Mouse (Mus musculus): ENCODE data around the gene Gm5565. TPM values are rescaled to one million over a fixed set of nuclear protein-coding genes. Genes with fewer than 3 reads are reported as not detected.
"Not testable (repeated sequence)": the region's sequence is repeated elsewhere in the genome, so short reads cannot be mapped to it uniquely, and the experiment has no call there.

The Gm5565 gene
- polyA plus RNA-seq (2016; fragmentation: Nextera tagmentation; extraction: Ambion mirVana) = not detected in 2 replicates

DNA sequence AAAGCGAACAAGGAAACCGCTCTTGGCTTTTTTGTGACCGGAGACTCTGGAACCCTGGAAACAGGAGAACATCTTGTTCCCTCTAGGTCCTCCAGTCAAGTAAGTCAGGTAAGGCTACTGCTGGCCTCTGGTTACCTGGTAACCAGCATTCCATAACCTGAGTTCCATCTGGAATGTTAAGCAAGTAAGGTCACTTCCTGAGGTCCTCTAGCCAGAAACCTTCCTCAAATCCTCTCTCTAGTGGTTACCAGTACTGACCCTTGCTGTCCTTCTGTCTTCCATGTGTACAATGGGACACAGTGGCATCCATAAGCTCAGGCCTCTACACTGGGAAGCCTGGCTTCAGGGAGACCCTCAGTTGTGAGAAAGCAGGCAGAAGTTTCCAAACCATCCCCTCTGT lies at the start of gene Gm5565:
Gene Gm5565, minus strand, starts transcription at position 101 of the 400 bp plus-strand sequence.
- not testable (repeated sequence) for H3K27ac ChIP-seq; H3K27me3 ChIP-seq; H3K4me1 ChIP-seq; H3K4me2 ChIP-seq (replicated peaks); H3K4me3 ChIP-seq; ATAC-seq (ENCODE audit: low FRiP score); H3K9ac ChIP-seq; H3K36me3 ChIP-seq
- WGBS = 93% methylated on average over 3 of the region's 3 CpGs
- peaks cover 14% of the 10 kb centered on the region; the same call in 1 of the 2 replicates for H3K9me3 ChIP-seq (replicated peaks)

DNA sequence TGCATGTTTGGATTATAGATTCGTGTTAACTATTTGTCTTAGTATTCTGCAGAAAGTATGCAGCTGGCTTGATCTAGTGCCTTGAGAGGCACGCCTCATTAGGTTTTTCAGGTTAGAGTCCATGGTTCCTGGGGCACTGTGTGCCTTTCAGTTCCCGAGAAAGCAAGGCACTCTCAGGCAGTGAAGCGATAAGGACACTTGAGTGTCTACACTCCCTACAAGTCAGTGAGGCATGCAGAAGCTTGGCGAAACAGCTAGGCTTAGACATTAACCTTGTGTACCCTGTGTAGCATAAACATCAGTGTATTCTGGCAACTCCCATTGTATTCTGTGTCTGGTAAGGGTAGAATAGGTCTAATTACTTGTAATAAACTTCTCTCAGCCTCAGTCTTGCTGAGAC lies 45.2 kb upstream of the Gm5565 start:
- no peak for ATAC-seq (ENCODE audit: low FRiP score)
- Histone ChIP-seq H3K27ac (no peak overlapping the region), H3K4me3 (no peak overlapping the region), H3K4me1 (no peaks in the 10 kb centered on the region), H3K27me3 (no peaks in the 10 kb centered on the region), H3K36me3 (peaks cover 82% of the 10 kb centered on the region), H3K4me2 (replicated peaks) (no peak overlapping the region), H3K9ac (no peak overlapping the region), H3K9me3 (replicated peaks) (0 out of 2 replicates have a peak, but pooled peaks cover 4% of the 10 kb centered on the region)
- 94% methylated on average over 5 of the region's 5 CpGs for WGBS

GRCm38 (mm10) chr5:146203921-146204320 lies 43.6 kb upstream of the Gm5565 start:
- no peaks in the 10 kb centered on the region for H3K27me3 ChIP-seq
- H3K4me2 ChIP-seq (replicated peaks) = no peak overlapping the region
- ATAC-seq (ENCODE audit: low FRiP score) = no peak
- H3K9ac ChIP-seq = no peak overlapping the region
- 0 out of 2 replicates have a peak, but pooled peaks cover 4% of the 10 kb centered on the region for H3K9me3 ChIP-seq (replicated peaks)
- H3K4me3 ChIP-seq = no peak overlapping the region
- no peaks in the 10 kb centered on the region for H3K4me1 ChIP-seq
- WGBS = 89% methylated on average over 2 of the region's 2 CpGs
- H3K27ac ChIP-seq = no peak overlapping the region
- peaks cover 70% of the 10 kb centered on the region for H3K36me3 ChIP-seq

DNA sequence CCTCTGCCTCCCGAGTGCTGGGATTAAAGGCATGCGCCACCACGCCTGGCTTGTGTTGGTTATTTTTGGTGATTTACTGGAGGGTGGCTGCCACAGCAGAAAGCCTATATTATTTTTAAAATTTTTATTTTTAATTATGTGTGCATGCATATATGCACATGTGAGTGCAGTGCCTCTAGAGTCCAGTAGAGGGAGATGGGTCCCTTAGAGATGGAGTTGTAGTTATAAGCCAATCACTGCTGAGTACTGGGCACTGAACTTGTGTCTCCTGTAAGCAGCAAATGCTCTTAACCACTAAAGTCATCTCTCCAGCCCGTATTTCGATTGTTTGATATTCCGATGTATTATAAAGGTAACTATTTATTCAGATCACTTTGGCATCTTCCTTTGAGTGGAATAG lies 40.2 kb upstream of the Gm5565 start:
- Histone ChIP-seq H3K9me3 (replicated peaks) (0 out of 2 replicates have a peak, but pooled peaks cover 4% of the 10 kb centered on the region), H3K27ac (no peak overlapping the region), H3K36me3 (peaks cover 37% of the 10 kb centered on the region), H3K4me2 (replicated peaks) (no peak overlapping the region), H3K9ac (no peak overlapping the region), H3K4me1 (no peaks in the 10 kb centered on the region), H3K27me3 (no peaks in the 10 kb centered on the region), H3K4me3 (no peak overlapping the region)
- WGBS = 95% methylated on average over 6 of the region's 6 CpGs
- no peak for ATAC-seq (ENCODE audit: low FRiP score)

DNA sequence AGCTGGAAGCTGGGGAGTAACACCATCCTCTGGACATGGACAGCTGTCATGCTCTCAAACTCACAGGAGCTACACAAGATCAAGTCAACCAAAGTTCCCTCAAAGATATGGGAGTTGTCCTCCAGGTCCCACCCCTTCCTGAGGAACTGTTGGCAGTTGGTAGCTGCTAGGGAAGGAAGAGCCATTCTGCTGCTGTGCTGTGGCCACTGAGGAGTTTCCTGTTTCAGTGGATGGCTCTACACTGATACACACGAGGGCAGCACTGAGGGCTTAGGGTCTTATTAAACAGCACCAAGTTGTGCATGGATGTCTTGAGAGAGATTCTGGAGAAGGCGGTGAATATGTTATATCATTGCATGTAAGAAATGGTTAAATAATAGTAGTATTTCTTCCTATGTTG lies 39.2 kb upstream of the Gm5565 start:
- Histone ChIP-seq H3K9ac (no peak overlapping the region), H3K27ac (no peak overlapping the region), H3K36me3 (peaks cover 27% of the 10 kb centered on the region), H3K4me2 (replicated peaks) (no peak overlapping the region), H3K4me3 (no peak overlapping the region), H3K9me3 (replicated peaks) (0 out of 2 replicates have a peak, but pooled peaks cover 4% of the 10 kb centered on the region), H3K4me1 (no peaks in the 10 kb centered on the region), H3K27me3 (no peaks in the 10 kb centered on the region)
- ATAC-seq (ENCODE audit: low FRiP score) = no peak
- WGBS = 81% methylated on average over 2 of the region's 2 CpGs

DNA sequence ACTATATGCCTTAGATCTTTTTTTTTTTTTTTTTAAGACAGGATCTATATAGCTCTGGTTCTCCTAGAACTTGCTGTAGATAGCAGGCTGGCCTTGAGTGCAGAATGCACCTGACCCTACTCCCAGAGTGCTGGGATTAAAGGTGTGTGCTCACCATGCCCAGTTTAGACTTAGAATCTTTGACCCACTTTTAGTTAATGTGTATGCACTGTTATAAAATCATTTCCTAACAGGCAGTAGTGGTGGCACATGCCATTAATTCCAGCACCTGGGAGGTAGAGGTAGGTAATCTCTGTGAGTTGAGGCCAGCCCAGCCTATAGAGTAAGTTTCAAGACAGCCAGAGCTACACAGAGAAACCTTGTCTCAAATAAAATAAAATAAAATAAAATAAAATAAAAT lies 38.7 kb upstream of the Gm5565 start:
- no peak overlapping the region for H3K27ac ChIP-seq
- no peak overlapping the region for H3K4me3 ChIP-seq
- H3K4me1 ChIP-seq = no peaks in the 10 kb centered on the region
- ATAC-seq (ENCODE audit: low FRiP score) = no peak
- no peak overlapping the region for H3K4me2 ChIP-seq (replicated peaks)
- no peak overlapping the region for H3K9ac ChIP-seq
- H3K27me3 ChIP-seq = no peaks in the 10 kb centered on the region
- 0 out of 2 replicates have a peak, but pooled peaks cover 4% of the 10 kb centered on the region for H3K9me3 ChIP-seq (replicated peaks)
- H3K36me3 ChIP-seq = peaks cover 22% of the 10 kb centered on the region

DNA sequence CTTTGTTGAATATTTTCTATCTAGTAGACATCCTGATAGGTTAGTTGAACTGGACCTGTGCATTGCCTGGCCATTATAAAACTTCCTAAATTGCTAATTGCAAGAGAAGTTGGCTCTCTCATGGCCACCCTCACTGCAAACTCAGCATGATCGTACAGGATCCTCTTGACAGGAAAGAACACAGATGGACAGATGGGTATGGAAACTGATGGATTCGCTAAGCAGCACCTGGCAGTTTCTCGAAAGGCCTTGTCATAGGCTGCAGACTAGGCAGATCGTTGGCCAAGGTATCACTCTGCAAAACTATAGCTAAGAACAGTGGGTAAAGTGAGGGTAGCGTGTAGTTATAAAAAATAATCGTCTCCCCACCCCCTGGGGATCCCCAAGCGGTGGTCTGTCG lies 33.0 kb upstream of the Gm5565 start:
- Histone ChIP-seq H3K4me2 (replicated peaks) (no peak overlapping the region), H3K9me3 (replicated peaks) (0 out of 2 replicates have a peak, but pooled peaks cover 5% of the 10 kb centered on the region), H3K9ac (no peak overlapping the region), H3K4me3 (no peak overlapping the region), H3K27ac (no peak overlapping the region), H3K27me3 (no peaks in the 10 kb centered on the region), H3K4me1 (no peaks in the 10 kb centered on the region), H3K36me3 (no peaks in the 10 kb centered on the region; the same call in 1 of the 2 replicates)
- no peak for ATAC-seq (ENCODE audit: low FRiP score)
- WGBS = 82% methylated on average over 8 of the region's 8 CpGs

GRCm38 (mm10) chr5:146190501-146191269 lies 30.3 kb upstream of the Gm5565 start:
- Histone ChIP-seq H3K9ac (no peak overlapping the region), H3K4me1 (no peaks in the 10 kb centered on the region), H3K36me3 (no peaks in the 10 kb centered on the region; the same call in 1 of the 2 replicates), H3K9me3 (replicated peaks) (0 out of 2 replicates have a peak, but pooled peaks cover 5% of the 10 kb centered on the region), H3K4me3 (no peak overlapping the region), H3K27ac (no peak overlapping the region), H3K4me2 (replicated peaks) (no peak overlapping the region), H3K27me3 (no peaks in the 10 kb centered on the region)
- no peak for ATAC-seq (ENCODE audit: low FRiP score)
- 65% methylated on average over 3 of the region's 3 CpGs for WGBS

DNA sequence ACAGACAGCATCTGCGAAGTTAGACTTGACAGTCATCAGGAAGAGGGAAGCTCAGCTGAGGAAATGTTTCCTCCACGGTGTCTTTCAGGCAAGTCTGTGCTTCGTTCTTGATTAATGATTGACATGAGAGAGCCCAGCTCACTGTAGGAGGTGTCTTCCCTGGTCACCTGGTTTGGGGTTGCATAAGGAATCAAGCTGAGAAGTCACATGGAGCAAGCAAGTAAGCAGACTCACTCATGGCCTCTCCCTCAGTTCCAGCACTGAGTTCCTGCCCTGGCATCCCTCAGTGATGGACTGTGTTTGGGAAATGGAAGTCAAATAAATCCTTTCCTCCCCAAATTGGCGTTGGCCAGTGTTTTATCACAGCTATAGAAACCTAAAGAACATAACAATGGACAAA lies 29.8 kb upstream of the Gm5565 start:
- no peaks in the 10 kb centered on the region for H3K27me3 ChIP-seq
- H3K4me2 ChIP-seq (replicated peaks) = no peak overlapping the region
- WGBS = 73% methylated on average over 4 of the region's 4 CpGs
- no peaks in the 10 kb centered on the region for H3K4me1 ChIP-seq
- 0 out of 2 replicates have a peak, but pooled peaks cover 5% of the 10 kb centered on the region for H3K9me3 ChIP-seq (replicated peaks)
- H3K27ac ChIP-seq = no peak overlapping the region
- H3K4me3 ChIP-seq = no peak overlapping the region
- ATAC-seq (ENCODE audit: low FRiP score) = no peak
- no peaks in the 10 kb centered on the region; the same call in 1 of the 2 replicates for H3K36me3 ChIP-seq
- H3K9ac ChIP-seq = no peak overlapping the region

DNA sequence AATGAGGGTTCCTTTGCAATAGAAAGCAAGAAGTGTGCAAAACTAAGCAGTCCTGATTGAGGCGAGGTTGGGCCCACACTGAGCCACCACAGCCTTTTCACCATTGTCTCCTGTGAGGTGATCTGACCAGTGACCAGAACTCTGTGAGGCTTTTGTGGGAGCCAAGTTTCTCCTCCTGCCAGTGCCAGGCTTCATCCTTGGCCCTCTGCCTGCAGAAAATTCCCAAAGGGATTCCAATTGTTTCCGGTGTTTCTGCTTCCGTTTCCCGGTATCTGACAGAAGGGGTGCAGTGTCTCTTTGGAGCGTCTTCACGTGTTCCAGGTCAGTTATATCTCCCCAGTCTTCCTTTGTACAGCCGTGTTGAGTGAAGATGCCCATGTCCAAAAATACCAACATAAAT lies 28.4 kb upstream of the Gm5565 start:
- Histone ChIP-seq H3K4me3 (no peak overlapping the region), H3K36me3 (no peaks in the 10 kb centered on the region), H3K4me1 (no peaks in the 10 kb centered on the region), H3K9ac (no peak overlapping the region), H3K27ac (no peak overlapping the region), H3K27me3 (no peaks in the 10 kb centered on the region), H3K9me3 (replicated peaks) (peaks cover 10% of the 10 kb centered on the region; the same call in 1 of the 2 replicates), H3K4me2 (replicated peaks) (no peak overlapping the region)
- WGBS = 89% methylated on average over 7 of the region's 7 CpGs
- ATAC-seq (ENCODE audit: low FRiP score) = no peak

GRCm38 (mm10) chr5:146188144-146188543 lies 27.8 kb upstream of the Gm5565 start:
- H3K27ac ChIP-seq = no peak overlapping the region
- no peak for ATAC-seq (ENCODE audit: low FRiP score)
- 86% methylated on average over 1 of the region's 1 CpGs for WGBS
- no peak overlapping the region for H3K4me3 ChIP-seq
- no peak overlapping the region for H3K4me2 ChIP-seq (replicated peaks)
- no peaks in the 10 kb centered on the region for H3K36me3 ChIP-seq
- H3K9ac ChIP-seq = no peak overlapping the region
- H3K9me3 ChIP-seq (replicated peaks) = peaks cover 10% of the 10 kb centered on the region; the same call in 1 of the 2 replicates
- no peaks in the 10 kb centered on the region for H3K4me1 ChIP-seq
- no peaks in the 10 kb centered on the region for H3K27me3 ChIP-seq

DNA sequence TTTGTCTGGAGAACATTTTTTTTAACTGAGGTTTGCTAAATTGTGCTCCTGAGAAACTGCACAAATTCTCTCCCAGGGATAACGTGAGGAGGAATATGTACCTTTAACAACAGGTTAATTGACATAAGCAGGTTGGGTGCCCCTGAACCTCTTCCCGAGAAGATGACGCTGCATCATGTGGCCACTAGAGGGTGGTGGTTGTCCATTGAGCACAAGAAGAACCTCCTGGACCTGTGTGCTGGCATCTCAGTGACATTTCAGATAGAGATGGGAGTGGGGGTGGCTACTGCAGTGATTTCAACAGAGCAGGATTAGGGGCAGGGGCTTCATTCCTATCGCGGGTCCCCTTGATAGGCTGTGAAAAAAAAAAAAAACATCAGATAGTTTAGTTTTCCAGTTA lies 27.1 kb upstream of the Gm5565 start:
- not testable (repeated sequence) for H3K9me3 ChIP-seq (replicated peaks); H3K27ac ChIP-seq; ATAC-seq (ENCODE audit: low FRiP score); H3K36me3 ChIP-seq; H3K4me1 ChIP-seq; H3K27me3 ChIP-seq; H3K4me2 ChIP-seq (replicated peaks); H3K4me3 ChIP-seq; H3K9ac ChIP-seq
- WGBS = 28% methylated on average over 5 of the region's 5 CpGs

GRCm38 (mm10) chr5:146185204-146185603 lies 24.9 kb upstream of the Gm5565 start, which contains the start of gene 1700001J03Rik:
TSS of gene 1700001J03Rik (minus strand) at chr5:146185304.
- H3K4me2 ChIP-seq (replicated peaks); H3K27me3 ChIP-seq; H3K36me3 ChIP-seq; H3K9ac ChIP-seq; H3K4me3 ChIP-seq; H3K9me3 ChIP-seq (replicated peaks); H3K27ac ChIP-seq; H3K4me1 ChIP-seq; ATAC-seq (ENCODE audit: low FRiP score): not testable (repeated sequence)
- 83% methylated on average over 4 of the region's 4 CpGs for WGBS

Data from hindbrain, embryonic 12.5 days (tissue).